Mouse (Mus musculus): Measurements from ENCODE around the gene Gm21985. TPM values are rescaled to one million over a fixed set of nuclear protein-coding genes. Genes with fewer than 3 reads are reported as not detected.

The Gm21985 gene
- polyA plus RNA-seq, 1 experiment from 2014 or later, result not detected

GRCm38 (mm10) chr2:112296211-112296610 lies 30.1 kb downstream of the Gm21985 start:
- Histone ChIP-seq H3K4me3 (replicated peaks) (no peak overlapping the region), H3K4me2 (replicated peaks) (no peak overlapping the region), H3K27me3 (no peaks in the 10 kb centered on the region), H3K9me3 (no peaks in the 10 kb centered on the region), H3K27ac (no peak overlapping the region), H3K9ac (replicated peaks) (no peak overlapping the region), H3K36me3 (no peaks in the 10 kb centered on the region), H3K4me1 (replicated peaks) (no peaks in the 10 kb centered on the region)
- no peak for ATAC-seq
- WGBS, result 84% methylated on average over 3 of the region's 3 CpGs

- ATAC-seq, result no peak
- WGBS, result 95% methylated on average over 4 of the region's 4 CpGs
Observed at GRCm38 (mm10) chr2:112298221-112298620, 32.1 kb downstream of the Gm21985 start.

GRCm38 (mm10) chr2:112308671-112309070 lies 42.6 kb downstream of the Gm21985 start:
- no peak overlapping the region for H3K4me2 ChIP-seq (replicated peaks)
- H3K27ac ChIP-seq, result no peak overlapping the region
- WGBS, result 95% methylated on average over 3 of the region's 3 CpGs
- no peaks in the 10 kb centered on the region for H3K36me3 ChIP-seq
- ATAC-seq, result no peak
- no peaks in the 10 kb centered on the region for H3K9me3 ChIP-seq
- H3K9ac ChIP-seq (replicated peaks), result no peak overlapping the region
- H3K27me3 ChIP-seq, result no peaks in the 10 kb centered on the region
- H3K4me1 ChIP-seq (replicated peaks), result no peaks in the 10 kb centered on the region
- H3K4me3 ChIP-seq (replicated peaks), result no peak overlapping the region

More at GRCm38 (mm10) chr2:112298221-112298620, 32.1 kb downstream of the Gm21985 start:
- Histone ChIP-seq H3K27me3 (no peaks in the 10 kb centered on the region), H3K4me3 (replicated peaks) (no peak overlapping the region), H3K4me1 (replicated peaks) (no peaks in the 10 kb centered on the region), H3K9me3 (no peaks in the 10 kb centered on the region), H3K4me2 (replicated peaks) (no peak overlapping the region), H3K36me3 (no peaks in the 10 kb centered on the region), H3K27ac (no peak overlapping the region), H3K9ac (replicated peaks) (no peak overlapping the region)

- Histone ChIP-seq H3K4me3 (replicated peaks) (no peak overlapping the region), H3K4me1 (replicated peaks) (no peaks in the 10 kb centered on the region), H3K9me3 (no peaks in the 10 kb centered on the region), H3K27ac (no peak overlapping the region), H3K27me3 (no peaks in the 10 kb centered on the region), H3K9ac (replicated peaks) (no peak overlapping the region), H3K36me3 (no peaks in the 10 kb centered on the region), H3K4me2 (replicated peaks) (no peak overlapping the region)
- no peak for ATAC-seq
- 82% methylated on average over 10 of the region's 10 CpGs for WGBS
Observed at GRCm38 (mm10) chr2:112309161-112309600, 43.1 kb downstream of the Gm21985 start.

- Histone ChIP-seq H3K9ac (replicated peaks) (no peak overlapping the region), H3K27ac (no peak overlapping the region), H3K9me3 (no peaks in the 10 kb centered on the region), H3K4me3 (replicated peaks) (no peak overlapping the region), H3K36me3 (no peaks in the 10 kb centered on the region), H3K4me1 (replicated peaks) (no peaks in the 10 kb centered on the region), H3K27me3 (no peaks in the 10 kb centered on the region), H3K4me2 (replicated peaks) (no peak overlapping the region)
- no peak for ATAC-seq
- 86% methylated on average over 7 of the region's 7 CpGs for WGBS
Observed at GRCm38 (mm10) chr2:112315638-112316037, 49.5 kb downstream of the Gm21985 start.

GRCm38 (mm10) chr2:112318227-112318626 lies 52.1 kb downstream of the Gm21985 start:
- ATAC-seq, result no peak
- WGBS, result 90% methylated on average over 2 of the region's 2 CpGs
- no peak overlapping the region for H3K4me3 ChIP-seq (replicated peaks)
- H3K27ac ChIP-seq, result no peak overlapping the region
- no peaks in the 10 kb centered on the region for H3K36me3 ChIP-seq
- no peak overlapping the region for H3K9ac ChIP-seq (replicated peaks)
- H3K27me3 ChIP-seq, result no peaks in the 10 kb centered on the region
- H3K4me1 ChIP-seq (replicated peaks), result no peaks in the 10 kb centered on the region
- no peaks in the 10 kb centered on the region for H3K9me3 ChIP-seq
- H3K4me2 ChIP-seq (replicated peaks), result no peak overlapping the region

GRCm38 (mm10) chr2:112318905-112319304 lies 52.8 kb downstream of the Gm21985 start:
- WGBS, result 88% methylated on average over 7 of the region's 7 CpGs
- Histone ChIP-seq H3K36me3 (no peaks in the 10 kb centered on the region), H3K4me2 (replicated peaks) (no peak overlapping the region), H3K27ac (no peak overlapping the region), H3K9ac (replicated peaks) (no peak overlapping the region), H3K27me3 (no peaks in the 10 kb centered on the region), H3K4me3 (replicated peaks) (no peak overlapping the region), H3K4me1 (replicated peaks) (no peaks in the 10 kb centered on the region), H3K9me3 (no peaks in the 10 kb centered on the region)
- ATAC-seq, result no peak

GRCm38 (mm10) chr2:112328069-112328777 lies 62.1 kb downstream of the Gm21985 start:
- 89% methylated on average over 11 of the region's 11 CpGs for WGBS
- Histone ChIP-seq H3K9ac (replicated peaks) (no peak overlapping the region), H3K4me3 (replicated peaks) (no peak overlapping the region), H3K36me3 (no peaks in the 10 kb centered on the region), H3K4me1 (replicated peaks) (no peaks in the 10 kb centered on the region), H3K4me2 (replicated peaks) (no peak overlapping the region), H3K9me3 (no peaks in the 10 kb centered on the region), H3K27ac (no peak overlapping the region), H3K27me3 (no peaks in the 10 kb centered on the region)
- no peak for ATAC-seq

GRCm38 (mm10) chr2:112332051-112332898 lies 66.2 kb downstream of the Gm21985 start:
- Histone ChIP-seq H3K4me3 (replicated peaks) (no peak overlapping the region), H3K9me3 (no peaks in the 10 kb centered on the region), H3K4me1 (replicated peaks) (no peaks in the 10 kb centered on the region), H3K4me2 (replicated peaks) (no peak overlapping the region), H3K36me3 (peaks cover 19% of the 10 kb centered on the region), H3K9ac (replicated peaks) (no peak overlapping the region), H3K27me3 (no peaks in the 10 kb centered on the region), H3K27ac (no peak overlapping the region)
- ATAC-seq, result no peak
- WGBS, result 77% methylated on average over 4 of the region's 4 CpGs

- no peak overlapping the region for H3K27ac ChIP-seq
- H3K4me2 ChIP-seq (replicated peaks), result no peak overlapping the region
- no peaks in the 10 kb centered on the region for H3K27me3 ChIP-seq
- peaks cover 41% of the 10 kb centered on the region for H3K36me3 ChIP-seq
- H3K4me1 ChIP-seq (replicated peaks), result no peaks in the 10 kb centered on the region
- H3K9me3 ChIP-seq, result no peaks in the 10 kb centered on the region
- H3K9ac ChIP-seq (replicated peaks), result no peak overlapping the region
- no peak overlapping the region for H3K4me3 ChIP-seq (replicated peaks)
- ATAC-seq, result no peak
- 91% methylated on average over 6 of the region's 6 CpGs for WGBS
Observed at GRCm38 (mm10) chr2:112337211-112337610, 71.1 kb downstream of the Gm21985 start.

GRCm38 (mm10) chr2:112339736-112340135 lies 73.6 kb downstream of the Gm21985 start:
- ATAC-seq, result no peak
- Histone ChIP-seq H3K4me1 (replicated peaks) (no peaks in the 10 kb centered on the region), H3K36me3 (peaks cover 42% of the 10 kb centered on the region), H3K9me3 (no peaks in the 10 kb centered on the region), H3K27ac (no peak overlapping the region), H3K27me3 (no peaks in the 10 kb centered on the region), H3K4me2 (replicated peaks) (no peak overlapping the region), H3K9ac (replicated peaks) (no peak overlapping the region), H3K4me3 (replicated peaks) (no peak overlapping the region)
- 92% methylated on average over 2 of the region's 2 CpGs for WGBS

GRCm38 (mm10) chr2:112341117-112341516 lies 75.0 kb downstream of the Gm21985 start:
- H3K36me3 ChIP-seq, result peaks cover 44% of the 10 kb centered on the region
- H3K27me3 ChIP-seq, result no peaks in the 10 kb centered on the region
- no peak for ATAC-seq
- no peak overlapping the region for H3K4me3 ChIP-seq (replicated peaks)
- H3K9ac ChIP-seq (replicated peaks), result no peak overlapping the region
- H3K4me2 ChIP-seq (replicated peaks), result no peak overlapping the region
- 79% methylated on average over 3 of the region's 3 CpGs for WGBS
- H3K4me1 ChIP-seq (replicated peaks), result no peaks in the 10 kb centered on the region
- H3K27ac ChIP-seq, result no peak overlapping the region
- H3K9me3 ChIP-seq, result no peaks in the 10 kb centered on the region
